ENCODE assay signal across 18 mouse cellular contexts in genomic region chr10:8960275-8960960, GRCm38 (mm10).
DNase-seq lines count a peak whose midpoint lies in the region; ATAC-seq lines count a peak whose summit lies in the region.
"Had no signal": no experiment of that assay in that cellular context is flagged by ENCODE, and none has a peak within 500 bp of the region (broad histone marks: within the 10 kb centered on the region; RNA-seq: fewer than 3 reads in every experiment).

No protein-coding gene starts in this region.

- no peaks in the 10 kb centered on the region for H3K9me3 ChIP-seq in hindbrain, embryonic 10.5 days
- H3K9me3 ChIP-seq in hindbrain, embryonic 14.5 days (ENCODE audit: control insufficient read depth, low read length), result no peaks in the 10 kb centered on the region
- H3K9me3 ChIP-seq in embryonic facial prominence, embryonic 10.5 days, result no peaks in the 10 kb centered on the region
- H3K9me3 ChIP-seq in limb, embryonic 10.5 days (replicated peaks), result no peaks in the 10 kb centered on the region
- no peaks in the 10 kb centered on the region for H3K9me3 ChIP-seq in midbrain, embryonic 16.5 days (replicated peaks; ENCODE audit: control insufficient read depth, low read length, poor library complexity, severe bottlenecking)
- no peaks in the 10 kb centered on the region for H3K9me3 ChIP-seq in kidney, embryonic 14.5 days (ENCODE audit: control insufficient read depth, low read length)
- H3K9me3 ChIP-seq: heart, embryonic 12.5 days; hindbrain, embryonic 13.5 days had no signal

- 79% methylated on average over 9 of the region's 9 CpGs for WGBS in hindbrain, embryonic 10.5 days
- 74% methylated on average over 9 of the region's 9 CpGs for WGBS in hindbrain, embryonic 14.5 days
- 62% methylated on average over 9 of the region's 9 CpGs for WGBS in embryonic facial prominence, embryonic 10.5 days
- WGBS in limb, embryonic 10.5 days, result 74% methylated on average over 9 of the region's 9 CpGs
- 63% methylated on average over 9 of the region's 9 CpGs for WGBS in midbrain, embryonic 16.5 days
- WGBS in kidney, embryonic 14.5 days, result 89% methylated on average over 9 of the region's 9 CpGs

- no peak overlapping the region for H3K4me2 ChIP-seq in hindbrain, embryonic 14.5 days (replicated peaks)
- H3K4me2 ChIP-seq in midbrain, embryonic 16.5 days (ENCODE audit: low read length), result no peak overlapping the region
- no peak overlapping the region for H3K4me2 ChIP-seq in kidney, embryonic 14.5 days (replicated peaks; ENCODE audit: low read depth, low read length)
- H3K4me2 ChIP-seq: heart, embryonic 12.5 days; hindbrain, embryonic 13.5 days had no signal

- DNase-seq in hindbrain, embryonic 10.5 days (ENCODE audit: low spot score), result no peak
- DNase-seq in hindbrain, embryonic 14.5 days (ENCODE audit: low spot score), result no peak
- DNase-seq in embryonic facial prominence, embryonic 10.5 days (ENCODE audit: low spot score), result peak; percentile 54
- no peak for DNase-seq in limb, embryonic 10.5 days (ENCODE audit: low spot score)
- no peak for DNase-seq in cerebellum, adult 18-20 months
- no peak for DNase-seq in frontal cortex, adult 2 months (ENCODE audit: extremely low spot score in 1 of 2, low spot score in 1 of 2)
- DNase-seq: adrenal gland, postnatal 25 days; cerebellum, adult 9-11 months; heart, postnatal 14 days; liver; right cerebral cortex, postnatal 25 days had no signal

- H3K4me1 ChIP-seq in hindbrain, embryonic 10.5 days (replicated peaks), result peaks cover 7% of the 10 kb centered on the region
- peaks cover 13% of the 10 kb centered on the region for H3K4me1 ChIP-seq in hindbrain, embryonic 14.5 days (replicated peaks; ENCODE audit: control insufficient read depth, insufficient read depth, low read length)
- peaks cover 25% of the 10 kb centered on the region for H3K4me1 ChIP-seq in embryonic facial prominence, embryonic 10.5 days
- H3K4me1 ChIP-seq in limb, embryonic 10.5 days, result peaks cover 28% of the 10 kb centered on the region
- peaks cover 16% of the 10 kb centered on the region; the same call in 1 of the 2 replicates for H3K4me1 ChIP-seq in midbrain, embryonic 16.5 days (ENCODE audit: control insufficient read depth, insufficient read depth, low read length)
- peaks cover 6% of the 10 kb centered on the region; the same call in 1 of the 2 replicates for H3K4me1 ChIP-seq in kidney, embryonic 14.5 days (ENCODE audit: control insufficient read depth, insufficient read depth, low read length)

- no peaks in the 10 kb centered on the region for H3K27me3 ChIP-seq in hindbrain, embryonic 10.5 days (ENCODE audit: insufficient read depth, poor library complexity, severe bottlenecking)
- no peaks in the 10 kb centered on the region for H3K27me3 ChIP-seq in hindbrain, embryonic 14.5 days (ENCODE audit: control insufficient read depth, insufficient read depth, low read length)
- H3K27me3 ChIP-seq in embryonic facial prominence, embryonic 10.5 days (replicated peaks; ENCODE audit: low read depth, poor library complexity, severe bottlenecking), result no peaks in the 10 kb centered on the region
- H3K27me3 ChIP-seq in limb, embryonic 10.5 days (ENCODE audit: low read depth, poor library complexity, severe bottlenecking), result no peaks in the 10 kb centered on the region
- H3K27me3 ChIP-seq in midbrain, embryonic 16.5 days (ENCODE audit: control insufficient read depth, insufficient read depth, low read depth, low read length), result no peaks in the 10 kb centered on the region
- H3K27me3 ChIP-seq in kidney, embryonic 14.5 days (ENCODE audit: control insufficient read depth, insufficient read depth, low read length), result no peaks in the 10 kb centered on the region
- H3K27me3 ChIP-seq: CH12.LX; heart, embryonic 12.5 days; hindbrain, embryonic 13.5 days had no signal

- H3K27ac ChIP-seq in hindbrain, embryonic 10.5 days, result peak overlapping the region; percentile 24; the same call in 1 of the 2 replicates
- no peak overlapping the region; the same call in 1 of the 2 replicates for H3K27ac ChIP-seq in hindbrain, embryonic 14.5 days
- H3K27ac ChIP-seq in embryonic facial prominence, embryonic 10.5 days (replicated peaks), result peak overlapping the region; percentile 63
- peak overlapping the region; percentile 66; the same call in 1 of the 2 replicates for H3K27ac ChIP-seq in limb, embryonic 10.5 days
- peak overlapping the region; percentile 64 for H3K27ac ChIP-seq in midbrain, embryonic 16.5 days (ENCODE audit: low read length)
- H3K27ac ChIP-seq in kidney, embryonic 14.5 days (ENCODE audit: low read depth, low read length), result no peak overlapping the region

- no peak for ATAC-seq in hindbrain, embryonic 14.5 days (ENCODE audit: low FRiP score)
- no peak for ATAC-seq in midbrain, embryonic 16.5 days
- ATAC-seq in kidney, embryonic 14.5 days (ENCODE audit: low FRiP score, low TSS enrichment), result no peak
- ATAC-seq: lung, postnatal 0 days had no signal

- H3K9ac ChIP-seq in hindbrain, embryonic 14.5 days, result no peak overlapping the region
- no peak overlapping the region for H3K9ac ChIP-seq in midbrain, embryonic 16.5 days (ENCODE audit: low read depth, low read length)
- H3K9ac ChIP-seq in kidney, embryonic 14.5 days (ENCODE audit: low read depth, low read length), result no peak overlapping the region
- H3K9ac ChIP-seq: forebrain, postnatal 0 days; heart, embryonic 12.5 days; hindbrain, embryonic 13.5 days had no signal

- no peaks in the 10 kb centered on the region for H3K36me3 ChIP-seq in hindbrain, embryonic 10.5 days
- no peaks in the 10 kb centered on the region for H3K36me3 ChIP-seq in hindbrain, embryonic 14.5 days (replicated peaks; ENCODE audit: control insufficient read depth, insufficient read depth)
- H3K36me3 ChIP-seq in embryonic facial prominence, embryonic 10.5 days (replicated peaks), result no peaks in the 10 kb centered on the region
- no peaks in the 10 kb centered on the region for H3K36me3 ChIP-seq in limb, embryonic 10.5 days
- no peaks in the 10 kb centered on the region for H3K36me3 ChIP-seq in midbrain, embryonic 16.5 days (ENCODE audit: control insufficient read depth, insufficient read depth, low read length)
- no peaks in the 10 kb centered on the region for H3K36me3 ChIP-seq in kidney, embryonic 14.5 days (ENCODE audit: control insufficient read depth, insufficient read depth, low read length)
- H3K36me3 ChIP-seq: heart, embryonic 12.5 days; hindbrain, embryonic 13.5 days had no signal

- no peak overlapping the region for H3K4me3 ChIP-seq in hindbrain, embryonic 10.5 days
- no peak overlapping the region for H3K4me3 ChIP-seq in hindbrain, embryonic 14.5 days (replicated peaks; ENCODE audit: low read length)
- H3K4me3 ChIP-seq in embryonic facial prominence, embryonic 10.5 days, result no peak overlapping the region
- H3K4me3 ChIP-seq in limb, embryonic 10.5 days, result no peak overlapping the region
- no peak overlapping the region for H3K4me3 ChIP-seq in midbrain, embryonic 16.5 days (ENCODE audit: low read depth, low read length)
- H3K4me3 ChIP-seq in kidney, embryonic 14.5 days (ENCODE audit: low read length), result no peak overlapping the region
- H3K4me3 ChIP-seq: heart, embryonic 12.5 days; hindbrain, embryonic 13.5 days had no signal

Comparison
In these comparisons a context has a peak if more than half of its experiments do, and no peak if none do; other contexts are left out.
1. H3K27ac ChIP-seq: peak in hindbrain, embryonic 10.5 days (single experiment), embryonic facial prominence, embryonic 10.5 days (single experiment), limb, embryonic 10.5 days (single experiment) and midbrain, embryonic 16.5 days (single experiment); none in hindbrain, embryonic 14.5 days (single experiment) and kidney, embryonic 14.5 days (single experiment).